Mouse (Mus musculus) liver, embryonic 16.5 days (tissue): Measurements from ENCODE around the gene Zfp710. TPM values are rescaled to one million over a fixed set of nuclear protein-coding genes. Genes with fewer than 3 reads are reported as not detected.

Experiments used
- ATAC-seq: fragments of 200-750 bp; cut with Nextera tagmentation; 2 replicates; pipeline ENCODE4 v1.8.0; 2017; ENCODE audit warnings: low read depth, mild to moderate bottlenecking, moderate number of reproducible peaks, moderate library complexity
- H3K27ac ChIP-seq: fragments of 300-500 bp; sonication (generic); 2 replicates; pipeline ENCODE4 v1.5.1; 2014; ENCODE audit warnings: mild to moderate bottlenecking, low read length
- H3K27me3 ChIP-seq: fragments of 300-500 bp; sonication (generic); 2 replicates; pipeline ENCODE4 v1.6.1; 2014; ENCODE audit warnings: low read depth, low read length, mixed read lengths; ENCODE audit not compliant: control insufficient read depth, insufficient read depth
- H3K36me3 ChIP-seq: fragments of 300-500 bp; sonication (generic); 2 replicates; pipeline ENCODE4 v1.6.1; 2014; ENCODE audit warnings: mild to moderate bottlenecking; ENCODE audit not compliant: control insufficient read depth, insufficient read depth
- H3K4me1 ChIP-seq: fragments of 300-500 bp; sonication (generic); 2 replicates; pipeline ENCODE4 v1.6.1; 2014; ENCODE audit warnings: low read depth, low read length, mixed read lengths; ENCODE audit not compliant: control insufficient read depth
- H3K4me2 ChIP-seq: fragments of 300-500 bp; sonication (generic); 2 replicates; pipeline ENCODE4 v1.6.1; 2014; ENCODE audit warnings: low read depth, low read length, mixed read lengths
- H3K4me3 ChIP-seq: fragments of 300-500 bp; sonication (generic); 2 replicates; pipeline ENCODE4 v1.5.1; 2014; ENCODE audit warnings: low read depth, mild to moderate bottlenecking, low read length
- H3K9ac ChIP-seq: fragments of 300-500 bp; sonication (generic); 2 replicates; pipeline ENCODE4 v1.6.1; 2014; ENCODE audit warnings: low read depth, low read length
- H3K9me3 ChIP-seq: fragments of 300-500 bp; sonication (generic); replicated peaks from 2 replicates; pipeline ENCODE4 v1.6.1; 2016; ENCODE audit warnings: low read length; ENCODE audit not compliant: control insufficient read depth
- WGBS: fragments of 180-500 bp; shearing (Covaris S2); extraction: QIAGEN DNeasy Blood & Tissue Kit; methylation state at CpG from one replicate; pipeline ENCODE4 v1.1.7; 2014; ENCODE audit not compliant: insufficient replicate concordance; 5-methylcytosine and 5-hydroxymethylcytosine counted together
- polyA plus RNA-seq: library from polyadenylated mRNA; unstranded; fragments of >200 nt; fragmentation: Nextera tagmentation; extraction: Ambion mirVana; gene quantifications from 2 replicates; pipeline ENCODE4 v1.2.1, GENCODE M21; 2015

Zfp710 gene
- polyA plus RNA-seq, 1 experiment from 2014 or later, result 6.8 TPM

DNA sequence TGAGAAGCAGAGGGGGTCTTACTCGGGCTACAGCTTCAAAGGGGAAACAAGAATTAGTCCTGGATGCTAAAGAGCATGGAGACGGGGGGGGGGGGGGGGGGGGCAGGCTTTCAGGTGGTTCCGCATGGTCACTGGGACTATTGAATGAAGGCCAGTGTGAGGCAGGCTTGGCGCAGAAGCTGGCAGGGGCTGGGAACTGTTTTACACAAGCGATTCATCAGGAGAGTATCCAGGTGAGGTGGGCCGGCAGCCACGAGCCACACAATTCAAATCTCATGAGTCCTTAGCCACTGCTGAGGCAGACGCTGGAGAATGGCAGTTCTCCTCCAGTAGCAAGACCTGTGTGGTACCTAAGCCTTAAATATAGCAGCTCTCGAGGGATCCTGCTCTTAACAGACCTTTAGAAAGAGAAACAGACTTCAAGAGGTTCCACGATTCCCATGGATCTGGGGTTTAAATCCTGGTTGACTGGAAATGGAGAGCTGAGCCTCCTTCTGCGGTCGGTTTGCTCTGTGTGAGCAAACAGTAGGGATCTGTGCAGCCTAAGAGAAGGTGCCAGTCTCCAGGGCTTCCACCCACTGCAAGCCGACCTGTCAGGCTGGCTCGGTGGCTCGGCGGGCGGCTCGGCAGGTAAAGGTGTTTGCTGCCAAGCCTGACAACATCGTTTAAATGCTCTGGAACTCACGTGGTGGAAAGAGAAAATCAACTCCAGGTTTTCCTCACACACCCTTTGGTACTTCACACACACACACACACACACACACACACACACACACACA lies 19.6 kb upstream of the Zfp710 start:
- WGBS, result 58% methylated on average over 18 of the region's 20 CpGs
- Histone ChIP-seq H3K36me3 (no peaks in the 10 kb centered on the region), H3K27ac (no peak overlapping the region), H3K9ac (no peak overlapping the region), H3K4me3 (no peak overlapping the region), H3K9me3 (no peaks in the 10 kb centered on the region), H3K4me1 (no peaks in the 10 kb centered on the region; the same call in 1 of the 2 replicates), H3K4me2 (no peak overlapping the region), H3K27me3 (no peaks in the 10 kb centered on the region)
- no peak for ATAC-seq

DNA sequence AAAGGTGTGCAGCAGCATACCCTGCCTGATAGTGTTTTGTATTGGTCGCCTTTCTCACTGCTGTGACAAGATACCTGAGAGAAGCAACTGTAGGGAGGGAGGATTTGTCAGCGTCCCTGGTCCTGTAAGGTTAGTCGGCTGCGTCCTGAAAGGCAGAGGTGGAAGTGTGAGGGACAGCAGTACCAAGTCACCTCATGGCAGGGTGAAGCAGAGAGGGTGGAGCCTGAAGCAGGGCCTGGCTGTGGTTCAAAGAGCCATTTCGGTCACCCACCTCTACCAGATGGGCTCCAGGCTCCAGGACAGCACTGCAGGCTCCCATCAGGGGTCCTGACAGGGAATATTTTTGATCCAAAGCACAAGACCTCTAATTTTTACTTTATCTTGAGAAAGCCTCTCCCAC lies 13.9 kb upstream of the Zfp710 start:
- Histone ChIP-seq H3K4me2 (no peak overlapping the region), H3K36me3 (no peaks in the 10 kb centered on the region), H3K4me3 (no peak overlapping the region), H3K27me3 (no peaks in the 10 kb centered on the region), H3K27ac (no peak overlapping the region), H3K4me1 (no peaks in the 10 kb centered on the region; the same call in 1 of the 2 replicates), H3K9ac (no peak overlapping the region), H3K9me3 (no peaks in the 10 kb centered on the region)
- no peak for ATAC-seq
- WGBS, result 59% methylated on average over 5 of the region's 5 CpGs

DNA sequence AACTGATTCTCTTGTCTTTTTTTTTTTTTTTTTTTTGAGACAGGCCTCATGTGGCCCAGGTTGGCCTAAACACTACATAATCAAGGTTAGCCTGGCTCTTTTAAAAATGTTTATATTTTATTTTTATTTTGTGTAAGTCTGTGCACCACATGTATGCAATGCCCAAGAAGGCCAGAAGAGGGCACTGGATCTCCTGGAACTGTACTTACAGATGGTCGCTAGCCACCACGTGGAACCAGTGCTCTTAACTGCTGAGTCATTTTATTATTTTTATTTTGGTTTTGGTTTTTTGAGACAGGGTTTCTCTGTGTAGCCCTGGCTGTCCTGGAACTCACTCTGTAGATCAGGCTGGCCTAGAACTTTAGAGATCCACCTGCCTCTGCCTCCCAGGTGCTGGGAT lies 13.1 kb upstream of the Zfp710 start:
- no peaks in the 10 kb centered on the region for H3K27me3 ChIP-seq
- no peak overlapping the region for H3K4me2 ChIP-seq
- H3K4me1 ChIP-seq, result no peaks in the 10 kb centered on the region; the same call in 1 of the 2 replicates
- no peaks in the 10 kb centered on the region for H3K9me3 ChIP-seq
- no peak overlapping the region for H3K4me3 ChIP-seq
- H3K27ac ChIP-seq, result no peak overlapping the region
- no peak for ATAC-seq
- 26% methylated on average over 2 of the region's 2 CpGs for WGBS
- H3K36me3 ChIP-seq, result no peaks in the 10 kb centered on the region
- H3K9ac ChIP-seq, result no peak overlapping the region

DNA sequence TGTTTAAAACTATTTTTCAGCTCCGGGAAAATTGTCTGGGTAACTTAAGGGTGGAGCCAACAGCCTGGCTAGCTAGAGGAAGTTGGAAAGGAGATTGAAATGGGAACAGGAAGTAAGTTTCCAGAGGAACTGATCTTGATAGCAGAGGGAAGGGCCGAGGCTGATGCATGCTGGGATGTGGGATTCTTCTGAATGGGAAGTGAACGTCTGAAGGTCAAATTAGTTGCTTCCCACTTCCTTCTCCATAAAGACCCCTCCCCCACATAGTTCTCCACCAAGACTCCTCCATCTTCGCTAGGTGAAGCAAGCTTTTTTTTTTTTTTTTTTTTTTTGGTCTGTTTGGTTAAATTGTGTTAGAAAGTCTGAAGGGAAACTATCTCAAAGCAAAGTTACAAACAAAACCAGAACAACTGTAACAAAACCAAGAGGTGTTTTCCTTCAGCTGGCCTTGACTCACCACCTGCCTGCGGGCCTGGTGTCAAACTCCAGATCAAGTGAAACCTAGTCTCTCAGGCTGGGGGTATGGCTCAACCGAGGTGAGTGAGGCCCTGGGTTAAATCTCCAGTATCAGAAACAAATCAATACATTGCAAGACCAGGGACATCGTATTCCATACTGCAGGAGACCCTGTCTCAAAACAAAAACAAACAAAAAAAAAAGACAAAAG lies 10.6 kb upstream of the Zfp710 start:
- Histone ChIP-seq H3K4me3 (no peak overlapping the region), H3K4me1 (no peaks in the 10 kb centered on the region; the same call in 1 of the 2 replicates), H3K36me3 (no peaks in the 10 kb centered on the region), H3K9ac (no peak overlapping the region), H3K27ac (peak overlapping the region; percentile 9; the same call in 1 of the 2 replicates), H3K27me3 (no peaks in the 10 kb centered on the region), H3K9me3 (no peaks in the 10 kb centered on the region), H3K4me2 (no peak overlapping the region)
- ATAC-seq, result no peak
- 30% methylated on average over 7 of the region's 7 CpGs for WGBS

DNA sequence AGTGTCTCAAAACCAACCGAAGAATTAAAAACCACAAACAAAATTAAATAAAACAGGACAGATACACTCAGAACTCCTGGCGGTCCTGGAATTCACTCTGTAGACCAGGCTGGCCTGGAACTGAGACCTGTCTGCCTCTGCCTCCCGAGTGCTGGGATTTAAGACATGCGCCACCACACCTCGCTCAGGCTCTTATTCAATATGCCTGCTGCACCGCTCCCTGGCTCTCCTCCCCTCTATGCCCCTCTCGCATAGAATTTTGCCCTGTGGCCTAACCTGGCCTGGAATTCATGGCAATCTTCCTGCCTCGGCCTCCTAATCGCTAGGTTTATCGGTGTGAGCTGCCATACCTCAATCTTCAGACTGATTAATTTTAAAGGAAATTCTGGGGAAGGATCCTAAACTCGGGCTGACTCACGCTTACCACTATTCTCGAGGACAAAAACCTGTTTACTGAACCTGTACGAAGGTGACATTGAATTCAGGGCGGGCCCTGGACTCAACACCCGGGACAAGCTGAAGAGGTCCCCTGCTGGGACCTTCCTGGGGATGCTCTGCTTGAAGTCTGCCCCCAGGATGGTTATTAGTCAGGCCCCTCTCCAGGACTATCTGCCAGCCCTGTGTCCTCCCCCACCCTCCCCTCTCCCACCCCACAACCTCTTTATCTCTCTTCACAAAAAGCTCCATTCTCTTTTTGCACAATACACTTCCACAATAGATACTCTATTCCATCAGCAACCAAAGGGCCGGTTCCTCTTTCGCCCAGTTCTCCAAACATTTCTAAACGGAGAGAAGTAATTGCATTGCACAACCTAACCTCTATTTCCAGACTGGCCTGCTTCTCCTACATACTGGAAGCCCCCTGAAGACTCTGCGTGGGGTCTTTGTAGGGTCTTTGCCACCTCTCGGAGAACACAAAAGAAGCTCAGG lies 9.5 kb upstream of the Zfp710 start:
- Histone ChIP-seq H3K9ac (no peak overlapping the region), H3K9me3 (no peaks in the 10 kb centered on the region), H3K4me1 (no peaks in the 10 kb centered on the region; the same call in 1 of the 2 replicates), H3K27me3 (no peaks in the 10 kb centered on the region), H3K4me3 (no peak overlapping the region), H3K27ac (no peak overlapping the region), H3K36me3 (no peaks in the 10 kb centered on the region), H3K4me2 (no peak overlapping the region)
- ATAC-seq, result no peak
- WGBS, result 58% methylated on average over 21 of the region's 21 CpGs

DNA sequence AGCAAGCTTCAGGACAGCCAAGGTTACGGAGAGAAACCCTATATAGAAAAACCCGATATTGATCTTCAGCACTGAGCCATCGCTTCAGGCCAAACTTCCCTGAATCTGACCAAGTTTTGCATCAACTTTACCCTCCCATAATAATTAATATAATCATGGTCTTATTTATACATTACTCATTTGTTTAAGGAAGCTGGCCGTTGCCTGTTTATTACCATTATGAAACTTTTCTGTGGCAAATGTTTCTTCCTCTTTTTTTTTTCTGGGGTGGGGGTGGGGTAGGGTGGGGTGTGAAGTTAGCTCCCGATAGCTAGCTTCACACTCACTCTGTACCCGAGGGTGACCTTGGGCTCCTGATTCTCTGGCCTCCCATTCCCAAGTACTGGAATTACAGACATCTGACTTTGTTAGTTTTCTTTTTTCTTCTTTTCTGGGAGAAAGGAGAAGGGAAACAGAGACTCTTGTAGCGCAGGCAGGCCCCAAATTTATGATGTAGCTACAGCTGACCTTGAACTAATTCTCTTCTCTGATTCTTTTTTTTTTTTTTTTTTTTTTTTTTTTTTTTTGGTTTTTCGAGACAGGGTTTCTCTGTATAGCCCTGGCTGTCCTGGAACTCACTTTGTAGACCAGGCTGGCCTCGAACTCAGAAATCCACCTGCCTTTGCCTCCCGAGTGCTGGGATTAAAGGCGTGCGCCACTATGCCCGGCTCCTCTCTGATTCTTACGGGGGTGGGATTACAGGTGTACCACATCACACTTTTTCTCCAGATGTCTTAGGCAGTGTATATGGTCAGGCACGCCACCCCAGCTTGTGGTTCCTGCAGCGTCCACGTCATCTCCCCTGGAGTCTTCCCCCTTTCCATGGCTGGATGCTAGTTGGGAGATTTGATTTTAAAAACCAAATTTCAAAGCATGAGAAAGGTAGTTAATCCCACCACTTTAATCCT lies 5.8 kb upstream of the Zfp710 start:
- H3K9me3 ChIP-seq, result no peaks in the 10 kb centered on the region
- no peaks in the 10 kb centered on the region for H3K27me3 ChIP-seq
- no peak overlapping the region for H3K27ac ChIP-seq
- 45% methylated on average over 16 of the region's 17 CpGs for WGBS
- H3K4me1 ChIP-seq, result no peaks in the 10 kb centered on the region; the same call in 1 of the 2 replicates
- no peak overlapping the region; the same call in 1 of the 2 replicates for H3K4me2 ChIP-seq
- H3K4me3 ChIP-seq, result no peak overlapping the region
- no peaks in the 10 kb centered on the region for H3K36me3 ChIP-seq
- ATAC-seq, result no peak
- no peak overlapping the region for H3K9ac ChIP-seq

DNA sequence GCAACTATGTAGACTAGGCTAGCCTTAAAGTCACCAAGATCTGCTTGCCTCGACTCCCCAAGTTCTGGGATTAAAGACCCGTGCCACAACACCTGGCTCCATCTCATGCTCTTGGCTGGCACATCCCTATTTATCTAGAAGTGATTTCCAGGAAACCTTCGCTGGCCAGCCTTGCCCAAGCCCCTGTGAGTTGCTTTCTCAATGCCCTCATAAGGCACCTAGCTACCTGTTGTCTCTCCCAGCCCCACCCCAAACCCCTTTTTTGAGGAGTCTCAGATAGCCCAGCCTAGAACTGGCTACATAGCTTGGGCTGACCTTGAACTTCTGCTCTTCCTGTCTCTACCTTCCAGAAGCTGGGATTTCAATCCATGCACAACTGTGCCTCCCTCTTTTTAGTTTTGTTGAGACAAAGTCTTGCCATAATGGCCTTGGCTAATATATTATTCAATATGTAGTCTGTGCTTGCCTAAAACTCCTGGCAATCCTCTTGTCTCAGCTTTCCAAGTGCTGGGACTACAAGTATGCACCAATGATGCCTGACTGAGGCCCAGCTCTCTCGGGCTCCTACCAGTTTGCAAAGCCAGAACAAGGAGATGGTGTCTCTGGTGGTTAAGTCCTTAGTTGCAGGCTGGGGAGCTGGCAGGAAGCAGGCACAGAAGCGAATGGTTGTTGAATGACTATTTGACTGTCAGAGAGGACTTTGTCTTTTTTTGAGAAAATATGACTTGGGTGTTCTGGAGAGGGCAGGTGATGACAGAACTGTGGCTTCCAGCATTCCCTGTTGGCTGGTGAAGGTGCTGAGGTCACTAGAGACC lies 786 bp upstream of the Zfp710 start:
- Histone ChIP-seq H3K4me1 (peaks cover 3% of the 10 kb centered on the region), H3K4me2 (peak overlapping the region; percentile 83), H3K9ac (no peak overlapping the region; the same call in 1 of the 2 replicates), H3K9me3 (no peaks in the 10 kb centered on the region), H3K36me3 (no peaks in the 10 kb centered on the region), H3K27ac (peak overlapping the region; percentile 90), H3K4me3 (peak overlapping the region; percentile 72; the same call in 1 of the 2 replicates), H3K27me3 (peaks cover 22% of the 10 kb centered on the region)
- no peak for ATAC-seq
- 52% methylated on average over 5 of the region's 5 CpGs for WGBS
